8 mouse cellular contexts compared by ENCODE assay signal in the genomic region with DNA sequence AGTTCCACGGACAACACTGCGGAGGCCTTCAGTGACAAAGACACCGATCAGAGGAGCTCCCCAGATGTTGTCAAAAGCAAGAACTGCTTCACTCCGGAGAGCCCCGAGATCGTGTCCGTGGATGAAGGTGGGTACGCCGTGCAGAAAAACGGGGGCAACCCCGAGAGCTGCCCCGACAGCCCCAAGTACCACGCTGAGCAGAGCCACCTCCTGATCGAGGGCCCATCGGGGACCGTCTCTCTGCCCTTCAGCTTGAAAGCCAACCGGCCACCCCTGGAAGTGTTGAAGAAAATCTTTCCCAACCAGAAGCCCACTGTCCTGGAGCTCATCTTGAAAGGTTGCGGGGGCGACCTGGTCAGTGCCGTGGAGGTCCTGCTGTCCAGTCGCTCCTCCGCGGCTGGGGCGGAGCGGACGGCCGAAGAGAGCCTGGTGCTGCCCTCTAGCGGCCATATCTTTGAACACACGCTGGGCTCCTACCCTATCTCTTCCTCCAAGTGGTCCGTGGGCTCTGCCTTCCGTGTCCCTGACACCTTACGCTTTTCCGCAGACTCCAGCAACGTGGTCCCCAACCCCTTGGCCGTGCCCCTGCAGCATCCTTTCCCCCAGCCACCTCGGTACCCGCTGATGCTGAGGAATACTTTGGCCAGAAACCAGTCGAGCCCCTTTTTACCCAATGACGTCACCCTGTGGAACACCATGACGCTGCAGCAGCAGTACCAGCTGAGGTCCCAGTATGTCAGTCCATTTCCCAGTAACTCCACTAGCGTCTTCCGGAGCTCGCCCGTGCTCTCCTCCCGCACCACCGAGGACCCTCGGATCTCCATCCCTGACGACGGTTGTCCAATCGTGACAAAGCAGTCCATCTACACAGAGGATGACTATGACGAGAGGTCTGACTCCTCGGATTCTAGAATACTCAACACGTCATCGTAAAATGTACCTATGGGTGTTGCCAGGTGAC. TPM values are rescaled to one million over a fixed set of nuclear protein-coding genes. Genes with fewer than 3 reads are reported as not detected.
DNase-seq lines count a peak whose midpoint lies in the region; ATAC-seq lines count a peak whose summit lies in the region.

No protein-coding gene starts in this region.

- peaks cover 53% of the 10 kb centered on the region for H3K27me3 ChIP-seq in hindbrain, embryonic 16.5 days (replicated peaks; ENCODE audit: control insufficient read depth, insufficient read depth, low read length)

- intact Hi-C loops in left cerebral cortex, postnatal 14 days (cut with DNase I), result loop anchor here (1.0 to 10.0 kb wide), 3 partner anchors 77 to 518 kb away; no protein-coding TSS in a partner anchor

- H3K9me3 ChIP-seq in hindbrain, embryonic 16.5 days (ENCODE audit: control insufficient read depth, low read length), result no peaks in the 10 kb centered on the region

- peak; percentile 56 for DNase-seq in Muller cell, postnatal 12 days (ENCODE audit: inconsistent ontology term)
- DNase-seq in cerebellum, postnatal 25 days, result peak; percentile 63 to 77
- DNase-seq in gastrocnemius, adult 8-10 months (ENCODE audit: low spot score in 2 of 2), result peak; percentile 17 to 45
- peak; percentile 37 to 63 for DNase-seq in left cerebral cortex, postnatal 14 days (ENCODE audit: low spot score in 2 of 2)
- peak; percentile 34 for DNase-seq in right cerebral cortex, adult 18-20 months
- peak; percentile 74 for DNase-seq in urinary bladder, postnatal 14 days (ENCODE audit: low spot score)

- H3K9ac ChIP-seq in hindbrain, embryonic 16.5 days (ENCODE audit: low read depth, low read length), result peak overlapping the region; percentile 33

- peaks cover 5% of the 10 kb centered on the region; the same call in 1 of the 2 replicates for H3K4me1 ChIP-seq in hindbrain, embryonic 16.5 days (ENCODE audit: control insufficient read depth, insufficient read depth, low read depth, low read length)

- no peaks in the 10 kb centered on the region for H3K36me3 ChIP-seq in hindbrain, embryonic 16.5 days (ENCODE audit: control insufficient read depth, insufficient read depth, low read length)

- H3K4me2 ChIP-seq in hindbrain, embryonic 16.5 days (ENCODE audit: low read length), result peak overlapping the region; percentile 52

- 22% methylated on average over 54 of the region's 54 CpGs for WGBS in hindbrain, embryonic 16.5 days

- peak; percentile 60; the same call in 1 of the 2 replicates for ATAC-seq in hindbrain, embryonic 16.5 days
- ATAC-seq in megakaryocyte, adult 5-6 weeks (ENCODE audit: poor library complexity, severe bottlenecking), result peak; percentile 90

- peak overlapping the region; percentile 28 for H3K4me3 ChIP-seq in hindbrain, embryonic 16.5 days (ENCODE audit: low read length)

- no peak overlapping the region for H3K27ac ChIP-seq in hindbrain, embryonic 16.5 days (ENCODE audit: low read depth, low read length)

RNA-seq across cellular contexts. Expression of a gene that starts 12.5 kb away (rescaled TPM):
- not detected for total RNA-seq in gastrocnemius, adult 8-10 months (2022)
- polyA plus RNA-seq in hindbrain, embryonic 16.5 days (2015; fragmentation: Nextera tagmentation; extraction: Ambion mirVana), result 0.16 and 0.47 TPM in 2 replicates
- not detected for total RNA-seq in left cerebral cortex, postnatal 14 days (2021)
- total RNA-seq in megakaryocyte, adult 5-6 weeks (2015), result not detected in 2 replicates
- total RNA-seq in megakaryocyte, adult 5-6 weeks (2017), result not detected in 2 replicates

RNA-seq across cellular contexts. Expression of a gene that starts 49.6 kb away (rescaled TPM):
- 1 to 10 TPM; 5.6 to 5.9 (median 5.6) TPM for total RNA-seq in gastrocnemius, adult 8-10 months (2022)
- polyA plus RNA-seq in hindbrain, embryonic 16.5 days (2015; fragmentation: Nextera tagmentation; extraction: Ambion mirVana), result 0.19 TPM in 1 of 2 replicates, not detected in the other
- total RNA-seq in left cerebral cortex, postnatal 14 days (2021), result 1 to 10 TPM; 1.6 to 1.9 TPM
- not detected in 2 replicates for total RNA-seq in megakaryocyte, adult 5-6 weeks (2015)
- total RNA-seq in megakaryocyte, adult 5-6 weeks (2017), result not detected in 2 replicates
